Mouse (Mus musculus) liver, adult (tissue): ENCODE results near the gene Phc3.

ENCODE experiments used
- GATA4 ChIP-seq: IDR thresholded peaks from 2 replicates; pipeline ENCODE4 v1.6.1; 2014; ENCODE audit warnings: mild to moderate bottlenecking, low read length; ENCODE audit not compliant: insufficient replicate concordance

The Phc3 gene

GRCm38 (mm10) chr3:30863712-30864435 lies 105.3 kb downstream of the Phc3 start:
- TF ChIP-seq GATA4, result no peak

GRCm38 (mm10) chr3:30860705-30861104 lies 108.5 kb downstream of the Phc3 start:
- no peak for TF ChIP-seq GATA4

- TF ChIP-seq GATA4, result no peak
Measured at GRCm38 (mm10) chr3:30855604-30856458, 113.4 kb downstream of the Phc3 start, which contains the start of gene Gpr160. Gene Gpr160 (plus strand): TSS chr3:30855950.

GRCm38 (mm10) chr3:30853596-30853995 lies 115.6 kb downstream of the Phc3 start:
- TF ChIP-seq GATA4, result no peak

GRCm38 (mm10) chr3:30851422-30851821 lies 117.8 kb downstream of the Phc3 start:
- no peak for TF ChIP-seq GATA4
